Mouse (Mus musculus) bone marrow, adult 2 months (tissue): ENCODE measurements around the gene Islr.

ENCODE experiments used
- CTCF ChIP-seq: fragments of 200-500 bp; IDR thresholded peaks from 2 replicates; pipeline ENCODE4 v1.5.1; 2011; ENCODE audit warnings: low read length, control low read depth; ENCODE audit not compliant: control insufficient read depth, insufficient read depth
- POLR2A ChIP-seq: fragments of 200-500 bp; IDR thresholded peaks from 2 replicates; pipeline ENCODE4 v1.6.1; 2011; ENCODE audit warnings: low read depth, mild to moderate bottlenecking, control low read depth, low read length, borderline replicate concordance; ENCODE audit not compliant: control insufficient read depth

DNA sequence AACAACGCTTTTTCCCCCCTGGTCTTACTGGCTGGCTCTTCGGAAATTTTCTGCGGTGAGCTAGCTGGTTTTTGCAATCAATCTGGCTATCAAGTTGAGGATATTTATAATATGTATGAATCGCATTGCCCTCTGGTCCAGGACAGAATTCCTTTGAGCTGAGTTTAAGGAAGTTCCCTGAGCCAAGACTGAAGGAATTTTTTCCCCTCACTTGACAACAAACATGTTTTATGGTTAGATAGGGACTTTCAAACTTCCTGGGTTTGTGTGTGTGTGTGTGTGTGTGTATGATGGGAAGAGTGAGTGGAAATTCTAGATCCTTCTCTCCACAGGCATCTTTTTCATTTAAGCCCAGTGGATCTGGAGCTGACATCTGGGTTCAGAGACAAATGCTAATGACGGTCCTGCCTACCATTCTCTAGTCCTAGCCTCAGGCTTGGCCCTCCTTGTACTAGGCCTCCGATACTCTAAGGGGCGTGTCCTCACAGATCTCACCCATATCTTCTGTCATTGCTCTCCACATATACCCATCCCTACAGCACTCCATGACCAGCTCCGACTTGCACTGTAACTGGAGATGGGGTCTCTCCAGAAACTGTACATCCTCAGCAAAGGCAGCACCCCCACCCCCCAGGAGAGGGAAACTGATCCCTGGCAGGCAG is 10.5 kb upstream of the Islr start:
- no peak for TF ChIP-seq POLR2A
- no peak for TF ChIP-seq CTCF
